ENCODE assay signal across 8 mouse cellular contexts in genomic region chrX:93674432-93674831, GRCm38 (mm10). TPM values are rescaled to one million over a fixed set of nuclear protein-coding genes. Genes with fewer than 3 reads are reported as not detected.
DNase-seq lines count a peak whose midpoint lies in the region; ATAC-seq and TF ChIP-seq lines count a peak whose summit lies in the region.

No protein-coding gene starts in this region.

- H3K27me3 ChIP-seq in G1E (ENCODE audit: insufficient read depth, low read length), result no peaks in the 10 kb centered on the region
- H3K27me3 ChIP-seq in hindbrain, embryonic 11.5 days (ENCODE audit: control insufficient read depth, insufficient read depth, low read length), result no peaks in the 10 kb centered on the region
- H3K27me3 ChIP-seq in megakaryocyte, embryonic 14.5 days (replicated peaks), result peaks cover 5% of the 10 kb centered on the region

- H3K27ac ChIP-seq in gastrocnemius, adult 2 months, result no peak overlapping the region
- peak overlapping the region; percentile 56; the same call in 1 of the 2 replicates for H3K27ac ChIP-seq in hindbrain, embryonic 11.5 days (ENCODE audit: low read depth, low read length)

- H3K4me3 ChIP-seq in gastrocnemius, adult 2 months, result peak overlapping the region; percentile 57
- H3K4me3 ChIP-seq in G1E (ENCODE audit: low read depth, low read length), result peak overlapping the region; percentile 23; the same call in 1 of the 2 replicates
- H3K4me3 ChIP-seq in hindbrain, embryonic 11.5 days (ENCODE audit: low read depth, low read length), result no peak overlapping the region
- peak overlapping the region; percentile 91 for H3K4me3 ChIP-seq in megakaryocyte, embryonic 14.5 days (replicated peaks)

- no peaks in the 10 kb centered on the region for H3K36me3 ChIP-seq in G1E (replicated peaks)
- H3K36me3 ChIP-seq in hindbrain, embryonic 11.5 days (ENCODE audit: control insufficient read depth, insufficient read depth, low read length), result no peaks in the 10 kb centered on the region
- H3K36me3 ChIP-seq in megakaryocyte, embryonic 14.5 days (replicated peaks; ENCODE audit: low read length), result no peaks in the 10 kb centered on the region

- WGBS in hindbrain, embryonic 11.5 days, result 38% methylated on average over 3 of the region's 3 CpGs

- no peak for TF ChIP-seq CTCF in gastrocnemius, adult 2 months (IDR thresholded peaks at IDR 0.05)
- TF ChIP-seq CTCF in G1E (IDR thresholded peaks at IDR 0.05; ENCODE audit: low read depth, low read length), result no peak

- H3K9me3 ChIP-seq in G1E (replicated peaks), result no peaks in the 10 kb centered on the region
- no peaks in the 10 kb centered on the region for H3K9me3 ChIP-seq in hindbrain, embryonic 11.5 days (ENCODE audit: control insufficient read depth, low read length)
- no peaks in the 10 kb centered on the region for H3K9me3 ChIP-seq in megakaryocyte, embryonic 14.5 days

- H3K4me2 ChIP-seq in hindbrain, embryonic 11.5 days (replicated peaks; ENCODE audit: low read depth, low read length), result peak overlapping the region; percentile 39; the same call in 1 of the 2 replicates

- intact Hi-C loops in gastrocnemius, adult 2 months (cut with DNase I), result no loop called here

- DNase-seq in gastrocnemius, adult 2 months, result no peak
- no peak for DNase-seq in gastrocnemius, postnatal 10 days
- DNase-seq in G1E (ENCODE audit: low spot score), result no peak
- no peak for DNase-seq in hindbrain, embryonic 11.5 days (ENCODE audit: low spot score)
- DNase-seq in left cerebral cortex, adult 9 months (ENCODE audit: low spot score in 2 of 2), result no peak
- DNase-seq in testis, postnatal 14 days (ENCODE audit: low spot score), result no peak
- DNase-seq in layer of hippocampus, adult 9-11 months, result no peak

- no peak for ATAC-seq in G1E (ENCODE audit: extremely low read depth, insufficient number of reproducible peaks, low FRiP score, poor library complexity, severe bottlenecking)
- peak; percentile 43 for ATAC-seq in hindbrain, embryonic 11.5 days (ENCODE audit: low FRiP score)

- no peak overlapping the region for H3K9ac ChIP-seq in hindbrain, embryonic 11.5 days (ENCODE audit: low read depth, low read length)

- H3K4me1 ChIP-seq in G1E (ENCODE audit: insufficient read depth, low read depth, low read length), result peaks cover 9% of the 10 kb centered on the region
- H3K4me1 ChIP-seq in hindbrain, embryonic 11.5 days (replicated peaks; ENCODE audit: control insufficient read depth, insufficient read depth, low read length), result no peaks in the 10 kb centered on the region
- H3K4me1 ChIP-seq in megakaryocyte, embryonic 14.5 days, result peaks cover 36% of the 10 kb centered on the region

RNA-seq across cellular contexts. Expression of gene Pcyt1b, which starts 19.8 kb away (rescaled TPM):
- total RNA-seq in gastrocnemius, adult 2 months (2021), result under 1 TPM; 0.05 to 0.08 TPM
- total RNA-seq in gastrocnemius, postnatal 10 days (2021), result 1 to 10 TPM; 1.5 to 3.2 TPM
- total RNA-seq in G1E (2014; fragmentation: Nextera tagmentation) (6.0 and 17.1 TPM in 2 replicates), G1E (2017) (11.0 and 16.8 TPM in 2 replicates)
- polyA plus RNA-seq in G1E (2012), result 1.3 and 1.8 TPM in 2 replicates
- polyA plus RNA-seq in hindbrain, embryonic 11.5 days (2014; fragmentation: Nextera tagmentation; extraction: Ambion mirVana), result 11.2 and 12.6 TPM in 2 replicates
- polyA plus RNA-seq in megakaryocyte, embryonic 14.5 days (2012; ENCODE audit: insufficient read depth, low replicate concordance), result 8.9 and 14.8 TPM in 2 replicates

RNA-seq across cellular contexts. Expression of gene Pola1, which starts 42.5 kb away (rescaled TPM):
- 1 to 10 TPM; 2.1 to 2.2 TPM for total RNA-seq in gastrocnemius, adult 2 months (2021)
- 1 to 10 TPM; 6.8 to 7.6 TPM for total RNA-seq in gastrocnemius, postnatal 10 days (2021)
- total RNA-seq in G1E (2014; fragmentation: Nextera tagmentation), result 91.6 and 100 TPM in 2 replicates
- total RNA-seq in G1E (2017), result 91.5 and 104 TPM in 2 replicates
- polyA plus RNA-seq in G1E (2012), result 4.1 and 6.2 TPM in 2 replicates
- polyA plus RNA-seq in hindbrain, embryonic 11.5 days (2014; fragmentation: Nextera tagmentation; extraction: Ambion mirVana), result 19.2 and 21.9 TPM in 2 replicates
- polyA plus RNA-seq in megakaryocyte, embryonic 14.5 days (2012; ENCODE audit: insufficient read depth, low replicate concordance), result 1.1 and 2.2 TPM in 2 replicates

Comparison
In these comparisons a context has a peak if more than half of its experiments do, and no peak if none do; other contexts are left out.
1. RNA of gene Pola1, which starts 42.5 kb away (total RNA-seq): 91.5 to 104 TPM in G1E; 6.8 to 7.6 TPM in gastrocnemius, postnatal 10 days and 2.1 to 2.2 TPM in gastrocnemius, adult 2 months; every median in the first group is over 10 times any median in the second.